Mouse (Mus musculus) heart, adult 8-10 months (tissue): ENCODE data around the gene Ctsl. TPM values are rescaled to one million over a fixed set of nuclear protein-coding genes. Genes with fewer than 3 reads are reported as not detected.

Experiments used
- DNase-seq: peaks from one replicate; pipeline ENCODE4 v3.0.0; 2022; ENCODE audit warnings: low spot score
- total RNA-seq, 4 experiments: library from RNA; stranded (reverse); gene quantifications; 2 replicates each; pipeline ENCODE4 v1.2.4; 2022

The Ctsl gene
- total RNA-seq, 4 experiments from 2014 or later = 187 to 292 (median 203) TPM

- DNase-seq = no peak
Observed at GRCm38 (mm10) chr13:64312916-64313289, 57.8 kb downstream of the Ctsl start.

- DNase-seq = peak; percentile 89
Observed at GRCm38 (mm10) chr13:64312024-64312915, 58.4 kb downstream of the Ctsl start, which contains the start of gene Aaed1. Gene Aaed1, minus strand, starts transcription at chr13:64312710.

- no peak for DNase-seq
Observed at GRCm38 (mm10) chr13:64311266-64311665, 59.4 kb downstream of the Ctsl start.

DNA sequence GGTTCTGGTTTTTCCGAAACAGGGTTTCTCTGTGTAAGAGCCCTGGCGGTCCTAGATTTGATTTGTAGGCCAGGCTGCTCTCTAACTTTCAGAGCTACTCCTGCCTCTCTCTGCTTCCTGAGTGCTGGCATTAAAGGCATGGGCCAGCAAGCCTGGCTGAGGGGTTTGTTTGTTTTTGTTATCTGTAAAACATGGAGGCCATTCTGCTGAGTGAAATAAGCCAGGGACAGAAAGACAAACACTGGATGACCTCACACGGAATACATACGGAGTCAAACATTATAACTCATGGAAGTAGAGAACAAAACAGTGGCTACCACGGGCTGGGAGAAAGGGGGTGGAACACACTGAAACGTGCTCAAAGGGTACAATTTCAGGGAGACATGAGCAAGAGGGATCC lies 60.1 kb downstream of the Ctsl start:
- DNase-seq = no peak

DNA sequence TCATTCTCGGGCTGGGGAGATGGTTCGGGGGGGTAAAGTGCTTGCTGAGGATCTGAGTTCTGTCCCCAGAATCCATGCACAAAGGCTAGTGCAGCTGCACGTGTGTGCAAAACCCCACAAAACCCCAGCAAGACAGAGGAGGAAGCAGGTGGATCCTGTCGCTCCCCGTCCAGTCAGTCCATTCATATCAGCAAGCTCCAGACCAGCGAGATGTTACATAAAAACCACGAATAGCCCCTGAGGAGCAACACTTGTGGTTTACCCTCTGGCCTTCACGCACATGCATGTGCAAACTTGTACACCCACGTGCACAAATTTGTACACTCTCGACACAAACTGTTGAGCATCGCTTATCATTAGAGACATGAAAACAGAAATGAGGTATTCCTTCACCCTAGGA lies 60.8 kb downstream of the Ctsl start:
- DNase-seq = no peak

Other genes starting within 250 kb of the Ctsl start
- 1 to 10 TPM; 1.2 to 1.8 (median 1.5) TPM for gene Slc35d2, start 241.5 kb downstream of the Ctsl start, total RNA-seq
- 10 to 100 TPM; 22.3 to 23.6 (median 22.8) TPM for gene Zfp367, start 217.7 kb downstream of the Ctsl start, total RNA-seq
- gene Habp4, start 209.1 kb downstream of the Ctsl start, total RNA-seq = 10 to 100 TPM; 48.4 to 58.8 (median 54.9) TPM
- 10 to 100 TPM in 2 of 4 experiments, 1 to 10 TPM in 2; 7.7 to 11.5 (median 9.7) TPM for gene Cdc14b, start 95.6 kb downstream of the Ctsl start, total RNA-seq
- 10 to 100 TPM; 56.9 to 69.9 (median 65.3) TPM for gene Aaed1, start 58.2 kb downstream of the Ctsl start, total RNA-seq
- 1 to 10 TPM; 2.6 to 3.9 (median 2.8) TPM for gene Cdk20, start 61.4 kb upstream of the Ctsl start, total RNA-seq
- gene Fam240b, start 126.9 kb upstream of the Ctsl start, total RNA-seq = not detected